Mouse (Mus musculus): ENCODE measurements around the gene Pde4c.

Pde4c gene

DNA sequence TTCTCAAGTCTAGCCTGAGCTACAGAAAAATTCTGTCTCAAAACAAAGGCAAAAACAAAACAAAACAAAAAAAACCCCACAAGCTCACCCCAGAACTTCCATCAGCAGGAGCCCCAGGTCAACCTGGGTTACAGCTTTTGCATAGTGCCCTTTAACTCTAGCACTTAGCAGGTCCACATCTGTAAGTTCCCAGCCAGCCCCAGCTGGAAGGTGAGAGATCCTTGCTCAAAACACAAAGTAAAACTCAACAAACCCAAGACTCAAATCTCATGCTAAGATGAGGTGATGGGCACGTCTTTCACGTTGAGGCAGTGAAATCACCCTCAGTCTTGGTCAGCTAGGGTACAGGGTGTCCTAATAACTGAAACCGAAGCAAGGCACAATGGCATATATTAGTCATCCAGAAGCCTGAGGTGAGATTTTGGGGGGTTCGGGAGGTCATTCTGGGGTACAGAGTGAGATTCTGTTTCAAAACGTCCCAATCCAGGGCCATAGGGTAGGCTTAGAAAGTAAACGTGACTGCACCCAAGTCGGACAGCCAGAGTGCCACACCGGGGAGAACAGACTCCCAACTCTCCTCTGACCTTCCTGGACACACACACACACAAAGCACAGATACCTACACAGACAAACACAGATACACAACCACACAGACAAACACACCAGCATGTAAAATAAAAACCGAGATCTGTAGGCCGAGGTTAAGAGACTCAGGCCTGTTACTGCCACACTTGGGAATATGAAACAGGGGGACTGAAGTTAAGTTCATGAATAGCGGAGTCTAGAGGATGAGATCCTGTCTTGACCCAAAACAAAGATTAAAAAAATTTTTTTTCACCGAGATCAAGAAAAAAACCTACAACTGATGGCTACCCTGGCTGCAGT, 25.9 kb upstream of the Pde4c start:
- DNase-seq (ENCODE audit: low spot score in 2 of 2), result no peak

DNA sequence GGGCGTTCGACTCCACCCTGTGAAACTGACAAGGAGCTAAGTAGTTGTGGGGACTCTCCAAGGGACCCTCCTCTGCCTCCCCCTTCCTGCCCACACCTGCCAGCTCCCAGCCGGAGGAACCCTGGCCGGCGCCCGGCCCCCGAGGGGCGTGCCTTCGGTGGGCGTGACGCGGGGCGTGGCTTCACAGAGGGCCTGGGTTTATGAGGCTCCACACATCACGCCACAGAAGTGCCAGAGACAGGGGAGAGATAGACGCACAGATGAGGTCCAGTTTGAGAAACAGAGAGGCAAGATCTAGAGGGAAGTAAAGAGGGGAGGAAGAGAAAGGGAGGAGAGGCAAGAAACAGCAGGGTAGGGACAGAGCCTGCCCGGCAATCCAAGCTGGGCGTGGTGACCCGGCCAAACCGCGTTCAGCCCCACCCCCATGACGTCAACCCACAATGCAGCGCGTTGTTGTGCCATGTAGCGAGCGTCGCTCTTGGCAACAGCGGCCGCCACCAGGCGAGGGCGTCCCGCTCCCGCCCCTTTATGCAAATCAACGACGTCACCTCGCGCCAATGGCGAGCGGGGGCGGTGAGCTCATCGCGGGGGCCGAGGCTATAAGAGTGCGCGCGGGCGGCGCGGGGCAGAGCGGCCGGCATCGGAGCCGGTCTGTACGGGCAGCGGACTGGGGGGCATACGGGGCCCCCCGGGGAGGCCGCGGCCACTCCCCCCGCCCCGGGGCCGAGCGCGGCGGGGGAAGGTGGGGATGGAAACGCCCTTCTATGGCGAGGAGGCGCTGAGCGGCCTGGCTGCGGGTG, 25.0 kb upstream of the Pde4c start, which contains the start of gene Jund:
TSS of gene Jund (plus strand) at position 640 of the 800 bp plus-strand sequence.
- DNase-seq (ENCODE audit: low spot score in 2 of 2), result peak; percentile 97 to 98

DNA sequence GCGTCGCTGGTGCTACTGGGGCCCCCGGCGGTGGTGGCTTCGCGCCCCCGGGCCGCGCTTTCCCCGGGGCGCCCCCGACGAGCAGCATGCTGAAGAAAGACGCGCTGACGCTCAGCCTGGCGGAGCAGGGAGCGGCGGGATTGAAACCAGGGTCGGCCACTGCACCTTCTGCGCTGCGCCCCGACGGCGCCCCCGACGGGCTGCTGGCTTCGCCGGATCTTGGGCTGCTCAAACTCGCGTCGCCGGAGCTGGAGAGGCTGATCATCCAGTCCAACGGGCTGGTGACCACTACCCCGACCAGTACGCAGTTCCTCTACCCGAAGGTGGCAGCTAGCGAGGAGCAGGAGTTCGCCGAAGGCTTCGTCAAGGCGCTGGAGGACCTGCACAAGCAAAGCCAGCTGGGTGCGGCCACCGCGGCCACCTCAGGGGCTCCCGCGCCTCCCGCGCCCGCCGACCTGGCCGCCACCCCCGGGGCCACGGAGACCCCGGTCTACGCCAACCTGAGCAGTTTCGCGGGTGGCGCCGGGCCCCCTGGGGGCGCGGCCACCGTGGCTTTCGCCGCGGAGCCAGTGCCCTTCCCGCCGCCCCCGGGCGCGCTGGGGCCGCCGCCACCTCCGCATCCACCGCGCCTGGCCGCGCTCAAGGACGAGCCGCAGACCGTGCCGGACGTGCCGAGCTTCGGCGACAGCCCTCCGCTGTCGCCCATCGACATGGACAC, 24.2 kb upstream of the Pde4c start:
- DNase-seq (ENCODE audit: low spot score in 2 of 2), result peak; percentile 23 to 31

DNA sequence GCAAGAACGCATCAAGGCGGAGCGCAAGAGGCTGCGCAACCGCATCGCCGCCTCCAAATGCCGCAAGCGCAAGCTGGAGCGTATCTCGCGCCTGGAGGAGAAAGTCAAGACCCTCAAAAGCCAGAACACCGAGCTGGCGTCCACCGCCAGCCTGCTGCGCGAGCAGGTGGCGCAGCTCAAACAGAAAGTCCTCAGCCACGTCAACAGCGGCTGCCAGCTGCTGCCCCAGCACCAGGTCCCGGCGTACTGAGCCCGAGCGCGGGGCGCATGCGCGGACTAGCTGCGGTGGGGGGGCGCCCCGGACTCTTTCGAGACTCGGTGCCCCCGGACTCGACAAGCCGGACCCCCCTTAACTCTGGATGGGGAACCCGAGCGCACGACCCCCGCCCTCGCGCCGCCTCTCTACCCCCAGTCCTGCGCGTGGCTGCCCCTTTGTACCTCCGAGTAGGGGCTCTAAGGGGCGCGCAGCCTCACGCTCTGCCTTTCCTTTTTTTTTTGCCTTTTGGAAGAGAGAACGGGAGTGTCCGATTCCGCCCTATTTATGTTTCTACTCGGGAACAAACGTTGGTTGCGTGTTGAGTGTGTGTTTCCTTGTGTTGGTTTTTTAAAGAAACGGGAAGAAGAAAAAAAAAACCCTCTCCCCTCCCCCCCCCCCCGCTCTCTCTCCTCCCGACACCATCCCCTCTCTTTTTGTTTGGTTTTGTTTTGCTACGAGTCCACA, 23.5 kb upstream of the Pde4c start:
- peak; percentile 55 to 75 for DNase-seq (ENCODE audit: low spot score in 2 of 2)

DNA sequence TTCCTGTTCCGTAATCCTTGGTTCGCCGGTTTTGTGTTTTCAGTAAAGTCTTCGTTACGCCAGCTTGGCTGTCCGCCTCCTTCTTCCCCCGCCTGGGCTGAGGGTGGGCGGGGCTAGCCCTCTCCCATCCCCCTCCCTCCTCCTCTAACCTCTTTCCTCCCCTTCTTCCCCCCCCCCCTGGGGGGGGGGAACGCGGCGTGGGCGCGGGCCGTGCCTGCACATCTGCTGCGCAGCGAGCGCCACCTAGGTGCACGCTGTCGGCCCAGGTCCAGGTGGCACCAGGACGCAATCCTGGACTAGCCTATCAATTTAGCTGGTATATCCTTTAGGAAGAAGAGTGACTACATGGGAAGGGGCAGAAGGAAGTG, 23.0 kb upstream of the Pde4c start:
- DNase-seq (ENCODE audit: low spot score in 2 of 2), result peak; percentile 83 to 85

DNA sequence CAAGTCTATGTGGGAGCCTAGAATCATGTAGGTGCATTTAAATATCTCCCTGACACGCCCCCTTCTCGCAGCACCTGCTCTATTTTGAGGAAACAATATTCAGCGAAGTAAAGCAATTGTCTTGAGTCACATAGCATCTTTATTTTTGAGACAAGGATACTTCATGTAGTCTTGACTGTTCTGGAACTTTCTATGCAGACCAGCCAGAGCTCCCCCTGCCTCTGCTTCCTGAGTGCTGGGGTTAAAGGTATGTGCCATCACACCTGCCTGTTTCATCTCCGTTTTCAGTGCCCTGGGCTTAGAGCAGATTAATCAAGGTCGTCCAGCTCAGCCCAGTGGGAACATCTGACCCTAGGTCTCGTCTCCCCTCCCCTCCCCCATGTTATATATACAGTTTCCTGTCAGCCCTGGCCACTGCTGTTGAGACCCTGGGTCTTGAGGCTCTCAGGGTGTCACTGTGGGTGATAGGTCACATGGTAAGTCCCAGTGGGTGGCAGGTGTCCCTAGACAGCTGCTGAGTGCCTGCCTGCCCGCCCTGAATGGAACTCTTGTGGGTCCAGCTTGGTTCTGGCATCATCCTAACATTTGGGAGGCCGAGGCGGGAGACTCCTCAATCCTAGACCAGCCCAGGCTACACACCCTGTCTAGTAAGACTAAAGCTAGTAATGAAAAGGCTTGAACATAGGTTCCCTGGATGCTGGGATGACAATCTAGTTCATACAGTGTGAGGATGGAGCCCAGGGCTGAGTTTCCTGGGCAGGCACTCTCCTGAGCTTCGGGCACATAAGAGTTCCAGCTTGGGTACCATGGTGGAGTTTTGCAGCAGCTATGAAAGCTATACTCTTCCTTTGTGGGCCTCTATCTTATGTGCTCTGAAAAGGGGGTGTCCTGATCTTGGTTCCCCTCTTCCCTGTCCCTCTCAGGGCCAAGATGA, 22.2 kb upstream of the Pde4c start:
- no peak for DNase-seq (ENCODE audit: low spot score in 2 of 2)

DNA sequence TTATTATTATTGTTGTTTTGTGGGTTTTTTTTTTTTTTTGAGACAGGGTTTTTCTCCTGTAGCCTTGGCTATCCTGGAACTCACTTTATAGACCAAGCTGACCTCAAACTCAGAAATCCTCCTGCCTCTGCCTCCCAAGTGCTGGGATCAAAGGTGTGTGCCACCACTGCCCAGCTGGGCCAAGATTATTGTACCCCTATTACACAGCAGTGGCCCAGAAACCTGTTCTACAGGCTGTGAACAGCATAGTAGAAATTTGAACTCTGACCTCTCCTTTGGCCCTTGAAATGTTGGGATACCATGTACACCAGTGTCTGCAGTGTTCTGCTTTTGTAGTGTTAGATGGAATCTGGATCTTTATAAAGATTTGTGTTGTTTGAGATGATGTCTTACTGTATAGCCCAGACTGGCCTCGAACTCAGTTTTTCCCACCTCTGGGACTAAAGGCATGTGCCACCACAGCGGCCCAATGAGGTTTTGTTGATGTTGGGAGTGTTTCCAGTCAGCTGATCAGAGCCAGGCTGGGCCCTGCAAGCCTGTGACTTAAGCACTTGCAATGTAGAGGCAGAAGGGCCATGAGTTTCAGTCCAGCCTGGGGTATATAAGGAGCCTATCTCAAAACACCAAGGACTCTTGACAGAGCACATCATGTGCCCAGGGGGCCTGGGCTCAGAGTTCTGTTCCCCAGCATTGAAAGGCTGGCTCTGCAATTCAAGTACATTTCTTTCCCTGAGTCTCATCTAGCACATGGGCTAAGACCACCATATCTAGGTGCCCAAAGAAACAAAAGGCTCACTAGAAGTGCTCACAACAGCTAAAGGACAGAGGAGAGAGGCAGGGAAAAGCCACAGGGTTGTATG, 21.3 kb upstream of the Pde4c start:
- DNase-seq (ENCODE audit: low spot score in 2 of 2), result no peak

DNA sequence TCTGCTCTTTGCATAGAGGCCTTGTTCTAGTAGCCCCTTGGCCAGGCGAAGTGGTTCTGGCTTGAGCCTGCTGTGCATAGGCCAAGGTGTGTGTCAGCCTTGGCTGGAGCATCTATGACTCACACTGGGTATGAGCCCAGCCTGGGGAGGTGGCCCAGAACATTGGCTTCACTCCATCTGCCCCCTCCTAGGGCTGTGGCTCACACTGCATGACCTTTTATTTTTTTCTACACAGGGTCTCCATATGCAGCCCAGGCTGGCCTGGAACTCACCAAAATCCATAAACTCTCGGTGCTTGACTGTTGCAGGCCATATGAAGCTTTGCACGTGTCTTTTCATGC, 20.7 kb upstream of the Pde4c start:
- DNase-seq (ENCODE audit: low spot score in 2 of 2), result no peak

DNA sequence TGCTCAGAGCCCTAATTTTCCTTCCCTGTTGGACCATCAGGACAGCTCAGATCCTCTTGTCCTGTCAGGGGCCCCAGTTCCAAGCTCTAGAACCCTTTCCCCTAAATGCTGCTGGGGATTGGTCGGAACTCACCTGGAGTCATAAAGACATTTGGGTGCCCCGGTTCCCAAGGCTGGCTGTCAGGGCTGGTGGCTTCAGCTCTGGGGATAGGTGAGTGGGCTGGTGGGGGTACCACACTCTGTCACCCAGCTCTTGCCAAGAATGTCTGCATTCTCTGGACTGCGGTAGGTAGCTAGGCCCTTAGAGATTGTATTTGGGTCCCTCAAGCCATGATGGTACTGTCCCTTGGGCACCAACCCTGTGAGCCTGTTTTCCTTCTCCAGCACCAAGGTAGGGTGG, 20.2 kb upstream of the Pde4c start, which contains the start of gene Iqcn:
TSS of gene Iqcn (plus strand) at position 171 of the 400 bp plus-strand sequence.
- no peak for DNase-seq (ENCODE audit: low spot score in 2 of 2)

DNA sequence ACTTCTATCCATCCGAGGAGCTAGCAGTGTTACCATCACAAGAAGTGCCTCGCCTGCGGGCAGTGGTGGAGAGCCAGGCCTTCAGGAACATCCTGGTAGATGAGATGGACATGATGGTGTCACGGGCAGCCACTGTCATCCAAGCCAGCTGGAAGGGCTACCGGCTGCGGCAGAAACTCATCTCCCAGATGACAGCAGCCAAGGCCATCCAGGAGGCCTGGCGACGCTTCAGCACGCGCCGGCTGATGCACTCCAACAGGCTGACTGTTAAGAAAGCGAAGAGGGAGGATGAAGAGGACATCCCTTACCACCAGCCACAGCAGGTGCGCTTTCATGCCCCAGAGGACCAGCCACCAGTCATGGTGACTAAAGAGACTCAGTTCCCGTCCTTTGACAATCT, 15.2 kb upstream of the Pde4c start:
- no peak for DNase-seq (ENCODE audit: low spot score in 2 of 2)

DNA sequence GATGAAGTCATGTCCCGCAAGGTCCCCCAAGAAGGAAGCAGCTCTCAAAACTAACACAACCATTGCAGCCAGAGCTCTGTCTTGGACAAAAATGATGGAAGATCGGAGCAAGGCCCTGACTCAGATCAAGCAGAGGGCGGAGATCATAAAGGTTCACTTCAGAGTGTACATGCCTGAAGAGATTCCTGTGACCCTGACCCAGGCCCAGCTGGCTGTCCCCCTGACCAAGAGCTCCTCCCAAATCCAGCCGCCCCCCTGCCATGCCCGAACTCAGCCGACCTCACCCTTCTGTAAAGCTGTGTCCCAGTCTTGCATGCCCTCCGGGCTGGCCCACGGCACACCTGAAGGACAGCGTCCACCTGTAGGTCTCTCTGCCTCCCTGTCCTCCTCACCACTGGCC, 13.7 kb upstream of the Pde4c start:
- DNase-seq (ENCODE audit: low spot score in 2 of 2), result no peak

DNA sequence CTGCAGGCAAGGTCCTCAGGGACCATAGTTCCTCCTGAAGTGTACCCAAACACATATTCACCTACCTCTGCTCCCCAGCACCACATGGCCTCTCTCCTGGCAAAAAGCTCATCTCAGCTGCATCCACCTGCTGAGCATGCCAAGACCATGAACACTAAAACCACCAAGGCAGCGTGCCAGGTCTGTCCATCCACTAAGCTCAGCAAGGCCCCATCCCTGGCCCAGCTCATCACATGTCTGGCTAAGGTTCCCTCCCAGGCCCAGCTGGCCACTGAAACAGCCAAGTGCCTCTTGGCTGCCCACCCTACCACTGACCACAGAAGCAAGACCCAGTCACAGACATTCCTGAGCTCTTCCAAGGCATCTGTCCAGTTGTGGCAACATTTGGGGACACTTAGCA, 13.2 kb upstream of the Pde4c start:
- DNase-seq (ENCODE audit: low spot score in 2 of 2), result no peak

DNA sequence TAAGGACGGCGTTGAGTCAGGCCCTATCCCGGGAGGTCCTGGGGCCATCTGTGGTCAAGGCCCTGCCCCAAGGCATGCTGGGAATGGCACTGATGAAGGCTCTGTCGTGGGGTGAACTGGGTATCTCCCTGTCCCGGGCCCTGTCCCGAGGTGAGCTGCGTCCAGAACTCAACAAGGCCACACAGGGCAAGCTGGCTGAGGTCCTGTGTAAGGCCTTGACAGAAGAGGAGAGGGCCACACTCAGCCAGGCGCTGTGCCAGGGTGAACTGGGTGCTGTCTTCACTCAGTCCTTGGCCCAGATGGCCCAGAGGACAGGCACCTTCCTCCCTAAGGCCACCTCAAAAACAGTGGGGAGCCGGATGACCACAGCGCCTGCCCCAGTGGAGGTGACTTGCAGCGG, 12.5 kb upstream of the Pde4c start:
- no peak for DNase-seq (ENCODE audit: low spot score in 2 of 2)

DNA sequence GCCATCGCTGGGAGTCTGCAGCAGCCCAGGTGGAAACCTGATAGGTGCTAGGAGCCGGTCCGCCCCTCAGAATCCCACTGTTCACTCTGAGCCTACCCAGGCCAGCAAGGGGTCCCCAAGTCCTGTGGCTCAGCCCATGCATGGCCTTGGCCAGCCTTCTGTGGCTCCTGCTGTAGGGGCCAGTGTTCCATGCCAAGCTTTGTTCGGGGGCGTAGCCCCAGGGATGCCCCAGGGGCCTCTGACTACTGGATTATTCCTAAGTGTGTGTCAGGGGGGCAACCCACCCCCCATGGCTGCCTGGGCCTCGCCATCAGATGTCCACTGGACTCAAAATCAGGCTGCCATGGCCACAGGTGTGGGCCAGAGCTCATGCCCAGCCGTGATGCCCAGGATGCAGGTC, 9.5 kb upstream of the Pde4c start:
- DNase-seq (ENCODE audit: low spot score in 2 of 2), result no peak

DNA sequence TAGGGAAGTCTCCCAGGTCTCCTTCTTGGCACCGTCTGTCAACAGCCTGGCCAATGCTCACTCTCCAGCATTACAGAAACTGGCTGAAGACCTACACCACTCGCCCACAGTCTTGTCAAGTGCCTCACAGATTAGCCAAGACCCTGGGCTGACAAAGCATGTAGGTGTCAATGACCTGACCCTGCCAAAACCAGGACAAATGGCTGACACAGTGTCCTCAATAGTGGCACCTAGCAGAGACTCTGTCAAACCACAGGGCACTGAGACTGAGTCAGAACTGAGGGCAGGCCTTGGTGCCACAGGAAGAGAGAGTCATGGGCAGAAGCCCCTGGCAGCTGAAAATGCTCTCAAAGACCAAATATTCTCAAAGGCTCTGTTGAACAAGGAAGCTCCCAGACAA, 8.4 kb upstream of the Pde4c start:
- no peak for DNase-seq (ENCODE audit: low spot score in 2 of 2)

DNA sequence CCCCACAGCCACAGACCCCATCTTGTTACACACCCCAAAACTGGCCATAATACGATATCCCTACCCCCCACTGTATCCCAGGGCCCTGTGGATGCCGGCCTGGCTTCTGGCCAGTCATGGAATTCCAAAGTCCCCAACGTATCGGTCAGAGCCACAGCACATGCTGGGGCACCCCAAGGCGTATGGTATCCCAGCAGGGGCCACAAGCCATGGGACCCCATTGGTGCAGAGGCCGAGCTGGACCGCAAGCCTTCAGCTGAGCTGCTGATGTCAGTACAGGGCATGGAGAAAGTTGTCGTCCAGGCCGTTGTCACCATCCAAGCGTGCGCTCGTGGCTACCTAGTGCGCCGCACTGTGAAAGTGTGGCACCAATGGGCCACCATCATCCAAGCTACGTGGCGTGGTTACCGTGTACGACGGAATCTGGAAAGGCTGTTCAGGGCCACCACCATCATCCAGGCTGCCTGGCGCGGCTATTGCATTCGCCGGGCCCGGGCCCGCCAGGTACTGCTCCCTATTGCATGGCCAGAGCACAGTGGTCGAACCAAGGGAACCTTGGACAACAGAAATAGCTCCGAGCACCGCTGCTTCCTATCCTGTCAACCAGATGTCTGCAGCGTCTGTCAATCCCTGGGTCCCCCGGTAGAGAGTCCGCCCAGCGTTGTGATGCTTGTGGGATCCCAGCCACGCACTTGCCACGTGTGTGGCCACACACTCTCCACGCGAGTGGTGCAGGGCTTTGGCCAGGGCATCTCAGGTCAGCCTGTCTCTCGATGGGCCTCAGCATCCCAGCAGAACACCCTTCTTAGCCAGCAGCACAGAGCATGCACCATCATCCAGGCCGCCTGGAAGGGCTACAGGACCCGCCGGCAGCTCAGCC, 6.8 kb upstream of the Pde4c start:
- DNase-seq (ENCODE audit: low spot score in 2 of 2), result no peak

DNA sequence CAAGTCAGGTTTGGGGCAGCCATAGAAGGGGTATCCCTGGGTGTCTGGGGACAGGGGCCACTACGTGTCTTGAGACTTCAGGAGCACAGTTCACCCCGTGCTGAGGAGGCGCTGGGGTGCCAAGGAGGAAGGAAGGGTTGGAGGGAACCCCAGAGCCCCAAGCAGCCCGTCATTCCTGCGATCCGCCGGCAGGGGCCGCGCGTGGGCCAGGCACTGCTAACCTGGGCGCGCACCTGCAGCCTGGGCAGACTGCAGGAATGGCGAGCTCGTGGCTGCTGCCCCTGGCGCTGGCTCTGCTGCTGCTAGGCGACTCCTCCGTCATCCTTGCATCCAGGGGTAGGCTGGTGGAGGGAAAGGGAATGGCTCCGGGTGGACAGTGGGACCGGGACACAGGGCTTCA, 5.2 kb upstream of the Pde4c start, which contains the start of gene Gm3336:
TSS of gene Gm3336 (plus strand) at position 247 of the 400 bp plus-strand sequence.
- DNase-seq (ENCODE audit: low spot score in 2 of 2), result peak in 1 of 2 experiments; percentile 43

DNA sequence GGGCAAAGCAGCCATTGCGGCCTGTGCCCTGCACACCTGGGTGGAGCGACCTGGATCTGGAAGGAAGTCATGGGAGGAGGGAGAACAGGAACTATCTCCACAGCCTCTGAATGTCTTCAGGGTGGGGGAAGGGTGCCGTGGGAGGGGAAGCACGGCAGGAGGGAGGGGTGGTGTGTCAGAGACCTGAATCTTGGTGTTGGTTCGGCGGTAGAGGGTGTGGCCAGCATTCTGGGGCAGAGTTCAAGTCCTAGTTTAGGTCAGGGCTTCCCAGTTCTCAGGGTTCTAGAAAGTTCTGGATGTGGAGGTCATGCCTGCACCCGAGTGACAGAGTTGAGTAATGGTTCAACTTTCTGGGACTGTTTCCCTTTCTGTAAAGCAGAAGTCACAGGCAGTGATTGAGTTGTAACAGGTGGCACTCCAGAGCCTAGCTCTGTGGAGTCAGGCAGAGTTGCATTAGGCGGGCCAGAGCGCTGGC, 3.7 kb upstream of the Pde4c start:
- no peak for DNase-seq (ENCODE audit: low spot score in 2 of 2)
